Mouse (Mus musculus): ENCODE data around the gene Tmem108.

DNA sequence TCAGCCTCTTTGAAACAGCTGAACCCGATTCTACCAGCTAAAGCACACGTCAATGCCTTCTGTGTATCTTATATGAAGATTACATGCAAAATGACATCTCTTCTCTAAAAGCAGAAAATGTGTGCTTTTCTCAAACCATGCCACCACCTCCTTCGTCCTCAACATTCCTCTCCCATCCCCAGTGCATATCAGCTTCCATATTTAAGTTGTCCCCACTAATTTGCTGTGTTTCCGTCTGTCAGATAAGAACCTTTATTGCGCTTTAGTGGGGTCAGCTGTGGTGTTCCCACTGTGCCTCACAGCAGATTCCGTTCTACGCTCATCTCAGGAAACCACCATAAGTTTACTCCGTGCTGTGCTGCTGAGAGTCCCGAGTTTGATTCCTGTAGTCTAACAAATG is 1.8 kb downstream of the Tmem108 start:
- TF ChIP-seq POLR2A (IDR thresholded peaks at IDR 0.05; ENCODE audit: borderline replicate concordance, low read depth, low read length) (no peak), CTCF (IDR thresholded peaks at IDR 0.05; ENCODE audit: low read depth, low read length) (no peak)

All from bone marrow macrophage, adult 2 months (primary cell).